Mouse (Mus musculus): ENCODE measurements around the gene Ackr3.

DNA sequence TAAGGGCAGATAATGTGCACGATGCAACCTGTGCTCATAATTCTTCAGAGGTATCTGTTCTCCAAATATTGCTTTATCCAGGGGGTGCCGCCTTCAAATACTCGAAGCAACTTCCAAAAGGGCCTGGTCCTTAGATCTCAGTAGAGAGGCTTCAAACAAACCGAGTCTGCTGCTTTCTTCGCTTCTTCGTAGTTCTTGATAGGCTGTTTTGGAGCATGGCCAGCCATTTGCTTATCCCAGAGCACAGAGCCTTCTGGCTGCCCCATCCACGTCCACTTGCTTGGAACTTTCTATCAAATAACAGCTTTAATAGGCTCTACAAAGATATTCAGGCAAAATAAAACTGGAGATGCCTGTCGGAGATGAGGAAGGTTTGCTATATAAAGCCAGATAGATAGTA is 58.6 kb downstream of the Ackr3 start:
- TF ChIP-seq POLR2A (IDR thresholded peaks at IDR 0.05; ENCODE audit: low read depth, low read length) = no peak
- TF ChIP-seq CTCF (conservative IDR thresholded peaks at IDR 0.05; ENCODE audit: insufficient read depth, insufficient read length, low read depth, low read length) = no peak
